In the genomic region with DNA sequence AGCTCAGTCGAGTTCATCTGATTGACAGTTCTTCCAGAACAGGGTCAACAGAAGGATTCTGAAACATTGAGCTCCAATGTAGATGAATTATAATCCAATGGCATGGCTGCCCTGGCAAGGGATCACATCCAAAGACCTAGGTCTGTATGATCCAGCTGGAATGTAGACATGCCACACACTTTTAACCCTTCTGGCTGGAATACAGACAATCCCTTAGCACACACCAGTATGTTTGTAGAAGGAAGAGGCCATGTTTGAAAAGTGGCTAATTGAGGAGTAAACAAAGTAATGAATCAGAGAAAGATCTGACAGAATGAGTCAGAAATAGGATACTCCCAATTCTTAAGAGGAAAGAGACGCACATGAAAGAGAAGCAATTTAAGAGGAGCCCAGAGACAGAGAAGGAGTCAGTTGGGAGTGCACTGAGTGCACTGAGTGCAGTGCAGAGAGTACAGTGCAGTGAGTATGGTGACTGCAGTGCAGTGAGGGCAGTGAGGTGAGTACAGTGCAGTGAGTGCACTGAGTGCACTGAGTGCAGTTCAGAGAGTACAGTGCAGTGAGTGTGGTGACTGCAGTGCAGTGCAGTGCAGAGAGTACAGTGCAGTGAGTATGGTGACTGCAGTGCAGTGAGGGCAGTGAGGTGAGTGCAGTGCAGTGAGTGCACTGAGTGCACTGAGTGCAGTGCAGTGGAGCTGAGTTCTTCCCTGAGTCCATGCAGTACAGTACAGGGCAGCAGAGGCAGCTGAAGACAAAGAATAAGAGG, we compare ENCODE assay signal across 17 mouse cellular contexts. TPM values are rescaled to one million over a fixed set of nuclear protein-coding genes. Genes with fewer than 3 reads are reported as not detected.
DNase-seq lines count a peak whose midpoint lies in the region; ATAC-seq and TF ChIP-seq lines count a peak whose summit lies in the region.
"Had no signal": no experiment of that assay in that cellular context is flagged by ENCODE, and none has a peak within 500 bp of the region (broad histone marks: within the 10 kb centered on the region; RNA-seq: fewer than 3 reads in every experiment).

No protein-coding gene starts in this region.

- no peak overlapping the region for H3K27ac ChIP-seq in heart, embryonic 12.5 days (ENCODE audit: poor library complexity, severe bottlenecking)
- no peak overlapping the region for H3K27ac ChIP-seq in lung, embryonic 14.5 days (ENCODE audit: low read depth)
- H3K27ac ChIP-seq in stomach, embryonic 14.5 days (ENCODE audit: low read length), result no peak overlapping the region
- H3K27ac ChIP-seq: heart, embryonic 13.5 days; midbrain, embryonic 15.5 days had no signal

- H3K4me1 ChIP-seq in heart, embryonic 12.5 days (replicated peaks), result 0 out of 2 replicates have a peak, but pooled peaks cover 6% of the 10 kb centered on the region
- no peaks in the 10 kb centered on the region for H3K4me1 ChIP-seq in lung, embryonic 14.5 days (ENCODE audit: insufficient read depth)
- H3K4me1 ChIP-seq in stomach, embryonic 14.5 days (ENCODE audit: control insufficient read depth, insufficient read depth, low read length), result no peaks in the 10 kb centered on the region
- H3K4me1 ChIP-seq: midbrain, embryonic 15.5 days had no signal

- peaks cover 48% of the 10 kb centered on the region for H3K36me3 ChIP-seq in heart, embryonic 12.5 days
- H3K36me3 ChIP-seq in lung, embryonic 14.5 days (ENCODE audit: insufficient read depth), result peaks cover 40% of the 10 kb centered on the region
- peaks cover 20% of the 10 kb centered on the region; the same call in 1 of the 2 replicates for H3K36me3 ChIP-seq in stomach, embryonic 14.5 days (ENCODE audit: control insufficient read depth, insufficient read depth, low read length)

- ATAC-seq in heart, embryonic 12.5 days (ENCODE audit: insufficient number of reproducible peaks, low FRiP score), result 0 out of 2 replicates have a peak, but pooled peaks have one; percentile 22
- peak; percentile 70; the same call in 1 of the 2 replicates for ATAC-seq in lung, embryonic 14.5 days (ENCODE audit: insufficient read depth)
- ATAC-seq in erythroid progenitor cell, adult 5-6 weeks (replicated peaks; ENCODE audit: low FRiP score, poor library complexity, severe bottlenecking), result 0 out of 2 replicates have a peak, but pooled peaks have one; percentile 46
- ATAC-seq in stomach, embryonic 14.5 days (ENCODE audit: insufficient number of reproducible peaks, insufficient read depth, low FRiP score, low read depth), result peak; percentile 37; the same call in 1 of the 2 replicates
- ATAC-seq: forebrain, embryonic 16.5 days; midbrain, embryonic 15.5 days had no signal

- DNase-seq in heart, postnatal 4 days, result no peak
- DNase-seq in lung, embryonic 14.5 days, result peak; percentile 12
- DNase-seq in lung, postnatal 25 days (ENCODE audit: low spot score), result no peak
- no peak for DNase-seq in spleen, postnatal 14 days (ENCODE audit: low spot score in 2 of 2)
- no peak for DNase-seq in layer of hippocampus, postnatal 10 days (ENCODE audit: low spot score in 2 of 2)
- DNase-seq: adrenal gland, postnatal 14 days; cerebellum, adult 8-10 months; heart, postnatal 36 days; retina, postnatal 1 day; thymus, postnatal 14 days had no signal

- no peaks in the 10 kb centered on the region for H3K27me3 ChIP-seq in heart, embryonic 12.5 days (replicated peaks)
- H3K27me3 ChIP-seq in lung, embryonic 14.5 days (ENCODE audit: insufficient read depth, low read length), result no peaks in the 10 kb centered on the region
- no peaks in the 10 kb centered on the region for H3K27me3 ChIP-seq in stomach, embryonic 14.5 days (ENCODE audit: control insufficient read depth, insufficient read depth, low read length)
- H3K27me3 ChIP-seq: CH12.LX; heart, embryonic 13.5 days; midbrain, embryonic 15.5 days had no signal

- no peak overlapping the region for H3K4me2 ChIP-seq in heart, embryonic 12.5 days
- H3K4me2 ChIP-seq in lung, embryonic 14.5 days, result no peak overlapping the region
- H3K4me2 ChIP-seq in stomach, embryonic 14.5 days (replicated peaks; ENCODE audit: low read depth, low read length), result no peak overlapping the region
- H3K4me2 ChIP-seq: heart, embryonic 13.5 days; midbrain, embryonic 15.5 days had no signal

- H3K9me3 ChIP-seq in heart, embryonic 12.5 days (replicated peaks), result no peaks in the 10 kb centered on the region
- no peaks in the 10 kb centered on the region for H3K9me3 ChIP-seq in lung, embryonic 14.5 days (ENCODE audit: low read depth, low read length)
- no peaks in the 10 kb centered on the region for H3K9me3 ChIP-seq in stomach, embryonic 14.5 days (ENCODE audit: control insufficient read depth, low read depth, low read length)
- H3K9me3 ChIP-seq: heart, embryonic 13.5 days; midbrain, embryonic 15.5 days had no signal

- no peak for TF ChIP-seq CTCF in lung, embryonic 14.5 days (IDR thresholded peaks at IDR 0.05; ENCODE audit: low read depth)

- 78% methylated on average over 2 of the region's 2 CpGs for WGBS in heart, embryonic 12.5 days
- 44% methylated on average over 2 of the region's 2 CpGs for WGBS in lung, embryonic 14.5 days
- 36% methylated on average over 2 of the region's 2 CpGs for WGBS in stomach, embryonic 14.5 days

- H3K9ac ChIP-seq in heart, embryonic 12.5 days, result no peak overlapping the region
- no peak overlapping the region for H3K9ac ChIP-seq in lung, embryonic 14.5 days
- H3K9ac ChIP-seq in stomach, embryonic 14.5 days (replicated peaks; ENCODE audit: low read depth, low read length), result no peak overlapping the region
- H3K9ac ChIP-seq: heart, embryonic 13.5 days; midbrain, embryonic 15.5 days had no signal

- no peak overlapping the region for H3K4me3 ChIP-seq in heart, embryonic 12.5 days
- no peak overlapping the region for H3K4me3 ChIP-seq in lung, embryonic 14.5 days (ENCODE audit: low read depth, low read length)
- no peak overlapping the region for H3K4me3 ChIP-seq in stomach, embryonic 14.5 days (ENCODE audit: low read depth, low read length)
- H3K4me3 ChIP-seq: heart, embryonic 13.5 days; midbrain, embryonic 15.5 days had no signal

RNA-seq across cellular contexts. Expression of a gene that starts 18.2 kb away (rescaled TPM):
- polyA plus RNA-seq in heart, embryonic 12.5 days (2016; fragmentation: Nextera tagmentation; extraction: Ambion mirVana), result 19.6 and 20.9 TPM in 2 replicates
- total RNA-seq in heart, postnatal 4 days (2021), result 10 to 100 TPM; 27.4 to 27.5 TPM
- polyA plus RNA-seq in lung, embryonic 14.5 days (2014; fragmentation: Nextera tagmentation; extraction: Ambion mirVana), result 26.5 and 30.0 TPM in 2 replicates
- 14.4 and 32.3 TPM in 2 replicates for total RNA-seq in erythroid progenitor cell, adult 5-6 weeks (2015; ENCODE audit: low replicate concordance)
- 25.4 and 53.9 TPM in 2 replicates for total RNA-seq in erythroid progenitor cell, adult 5-6 weeks (2017; ENCODE audit: low replicate concordance)
- polyA plus RNA-seq in stomach, embryonic 14.5 days (2014; fragmentation: Nextera tagmentation; extraction: Ambion mirVana), result 30.7 and 32.6 TPM in 2 replicates
- total RNA-seq in layer of hippocampus, postnatal 10 days (2021), result 10 to 100 TPM; 46.3 to 50.1 TPM

RNA-seq across cellular contexts. Expression of a gene that starts 24.5 kb away (rescaled TPM):
- 2.0 and 2.8 TPM in 2 replicates for polyA plus RNA-seq in heart, embryonic 12.5 days (2016; fragmentation: Nextera tagmentation; extraction: Ambion mirVana)
- 1 to 10 TPM; 1.8 to 2.3 TPM for total RNA-seq in heart, postnatal 4 days (2021)
- 4.1 and 4.9 TPM in 2 replicates for polyA plus RNA-seq in lung, embryonic 14.5 days (2014; fragmentation: Nextera tagmentation; extraction: Ambion mirVana)
- total RNA-seq in erythroid progenitor cell, adult 5-6 weeks (2015; ENCODE audit: low replicate concordance), result 3.2 and 5.0 TPM in 2 replicates
- total RNA-seq in erythroid progenitor cell, adult 5-6 weeks (2017; ENCODE audit: low replicate concordance), result 3.7 and 8.4 TPM in 2 replicates
- polyA plus RNA-seq in stomach, embryonic 14.5 days (2014; fragmentation: Nextera tagmentation; extraction: Ambion mirVana), result 4.2 and 5.6 TPM in 2 replicates
- total RNA-seq in layer of hippocampus, postnatal 10 days (2021), result 10 to 100 TPM; 18.2 to 20.9 TPM

RNA-seq across cellular contexts. Expression of a gene that starts 55.8 kb away (rescaled TPM):
- 38.1 and 38.5 TPM in 2 replicates for polyA plus RNA-seq in heart, embryonic 12.5 days (2016; fragmentation: Nextera tagmentation; extraction: Ambion mirVana)
- 10 to 100 TPM; 26.1 to 29.3 TPM for total RNA-seq in heart, postnatal 4 days (2021)
- 32.9 and 36.1 TPM in 2 replicates for polyA plus RNA-seq in lung, embryonic 14.5 days (2014; fragmentation: Nextera tagmentation; extraction: Ambion mirVana)
- total RNA-seq in erythroid progenitor cell, adult 5-6 weeks (2015; ENCODE audit: low replicate concordance), result 117 and 123 TPM in 2 replicates
- 86.5 and 101 TPM in 2 replicates for total RNA-seq in erythroid progenitor cell, adult 5-6 weeks (2017; ENCODE audit: low replicate concordance)
- polyA plus RNA-seq in stomach, embryonic 14.5 days (2014; fragmentation: Nextera tagmentation; extraction: Ambion mirVana), result 37.2 and 41.8 TPM in 2 replicates
- total RNA-seq in layer of hippocampus, postnatal 10 days (2021), result 10 to 100 TPM; 52.7 to 56.3 TPM
